Mouse (Mus musculus): ENCODE results near the gene Fam189b. TPM values are rescaled to one million over a fixed set of nuclear protein-coding genes. Genes with fewer than 3 reads are reported as not detected.
"Not testable (repeated sequence)": the region's sequence is repeated elsewhere in the genome, so short reads cannot be mapped to it uniquely, and the experiment has no call there.

Fam189b gene
- polyA plus RNA-seq, 1 experiment from 2014 or later: 2.8 TPM

GRCm38 (mm10) chr3:89156951-89157350, 26.0 kb upstream of the Fam189b start:
- no peak overlapping the region for H3K4me3 ChIP-seq (replicated peaks)
- H3K4me2 ChIP-seq: no peak overlapping the region
- H3K27ac ChIP-seq: no peak overlapping the region
- no peak for ATAC-seq (ENCODE audit: low read depth)
- H3K9me3 ChIP-seq (replicated peaks): no peaks in the 10 kb centered on the region
- no peaks in the 10 kb centered on the region for H3K36me3 ChIP-seq
- H3K27me3 ChIP-seq: peaks cover 49% of the 10 kb centered on the region
- peaks cover 30% of the 10 kb centered on the region for H3K4me1 ChIP-seq (replicated peaks)
- 65% methylated on average over 8 of the region's 8 CpGs for WGBS (ENCODE audit: insufficient replicate concordance)
- no peak for DNase-seq
- no peak overlapping the region for H3K9ac ChIP-seq

GRCm38 (mm10) chr3:89158651-89159050, 24.3 kb upstream of the Fam189b start:
- no peaks in the 10 kb centered on the region for H3K36me3 ChIP-seq
- H3K27me3 ChIP-seq: peaks cover 40% of the 10 kb centered on the region
- no peak overlapping the region for H3K9ac ChIP-seq
- no peak for ATAC-seq (ENCODE audit: low read depth)
- peaks cover 23% of the 10 kb centered on the region for H3K4me1 ChIP-seq (replicated peaks)
- 16% methylated on average over 7 of the region's 7 CpGs for WGBS (ENCODE audit: insufficient replicate concordance)
- no peaks in the 10 kb centered on the region for H3K9me3 ChIP-seq (replicated peaks)
- H3K4me3 ChIP-seq (replicated peaks): no peak overlapping the region
- DNase-seq: no peak
- 0 out of 2 replicates have a peak overlapping the region, but pooled peaks have one; percentile 99 for H3K4me2 ChIP-seq
- H3K27ac ChIP-seq: no peak overlapping the region

GRCm38 (mm10) chr3:89159211-89159610, 23.7 kb upstream of the Fam189b start:
- ATAC-seq (ENCODE audit: low read depth) (no peak; the same call in 1 of the 2 replicates), DNase-seq (peak; percentile 64)
- H3K27ac ChIP-seq: no peak overlapping the region
- peak overlapping the region; percentile 70 for H3K9ac ChIP-seq
- peaks cover 29% of the 10 kb centered on the region for H3K4me1 ChIP-seq (replicated peaks)
- H3K27me3 ChIP-seq: peaks cover 37% of the 10 kb centered on the region
- H3K4me3 ChIP-seq (replicated peaks): peak overlapping the region; percentile 68
- 1% methylated on average over 13 of the region's 13 CpGs for WGBS (ENCODE audit: insufficient replicate concordance)
- H3K9me3 ChIP-seq (replicated peaks): no peaks in the 10 kb centered on the region
- no peaks in the 10 kb centered on the region for H3K36me3 ChIP-seq
- H3K4me2 ChIP-seq: peak overlapping the region; percentile 99

GRCm38 (mm10) chr3:89159616-89160344, 23.2 kb upstream of the Fam189b start, which contains the start of gene Hcn3:
Hcn3 (minus strand) TSS chr3:89160196.
- under 1% methylated on average over 66 of the region's 66 CpGs for WGBS (ENCODE audit: insufficient replicate concordance)

GRCm38 (mm10) chr3:89161207-89161606, 21.7 kb upstream of the Fam189b start:
- H3K4me3 ChIP-seq (replicated peaks); DNase-seq; ATAC-seq (ENCODE audit: low read depth); H3K4me2 ChIP-seq; H3K9ac ChIP-seq; H3K36me3 ChIP-seq; H3K27ac ChIP-seq; H3K9me3 ChIP-seq (replicated peaks): not testable (repeated sequence)
- Histone ChIP-seq H3K27me3 (peaks cover 26% of the 10 kb centered on the region), H3K4me1 (replicated peaks) (peaks cover 41% of the 10 kb centered on the region)

More at GRCm38 (mm10) chr3:89159616-89160344, 23.2 kb upstream of the Fam189b start, which contains the start of gene Hcn3:
- Histone ChIP-seq H3K9ac (peak within 1 kb of the TSS; percentile 70), H3K4me2 (peak within 1 kb of the TSS; percentile 99), H3K9me3 (replicated peaks) (no peaks in the 10 kb centered on the region), H3K36me3 (no peaks in the 10 kb centered on the region), H3K27me3 (peaks cover 35% of the 10 kb centered on the region), H3K4me3 (replicated peaks) (peak within 1 kb of the TSS; percentile 68), H3K27ac (no peak within 1 kb of the TSS), H3K4me1 (replicated peaks) (peaks cover 31% of the 10 kb centered on the region)
- DNase-seq (peak; percentile 61), ATAC-seq (ENCODE audit: low read depth) (peak; percentile 35)

- no peak overlapping the region for H3K4me3 ChIP-seq (replicated peaks)
- no peak for ATAC-seq (ENCODE audit: low read depth)
- no peak for DNase-seq
- no peak overlapping the region for H3K4me2 ChIP-seq
- H3K36me3 ChIP-seq: peaks cover 6% of the 10 kb centered on the region
- no peak overlapping the region for H3K27ac ChIP-seq
- WGBS (ENCODE audit: insufficient replicate concordance): 75% methylated on average over 4 of the region's 4 CpGs
- no peak overlapping the region for H3K9ac ChIP-seq
- H3K27me3 ChIP-seq: peaks cover 26% of the 10 kb centered on the region
- H3K4me1 ChIP-seq (replicated peaks): peaks cover 47% of the 10 kb centered on the region
- no peaks in the 10 kb centered on the region for H3K9me3 ChIP-seq (replicated peaks)
Measured at GRCm38 (mm10) chr3:89161786-89162185, 21.2 kb upstream of the Fam189b start.

- no peak for ATAC-seq (ENCODE audit: low read depth)
- 57% methylated on average over 1 of the region's 1 CpGs for WGBS (ENCODE audit: insufficient replicate concordance)
- no peak for DNase-seq
Measured at GRCm38 (mm10) chr3:89163123-89163522, 19.8 kb upstream of the Fam189b start.

GRCm38 (mm10) chr3:89163643-89164245, 19.2 kb upstream of the Fam189b start:
- no peak for ATAC-seq (ENCODE audit: low read depth)
- peak overlapping the region; percentile 92 for H3K9ac ChIP-seq
- peak overlapping the region; percentile 81 for H3K4me2 ChIP-seq
- H3K36me3 ChIP-seq: peaks cover 25% of the 10 kb centered on the region
- peaks cover 12% of the 10 kb centered on the region for H3K27me3 ChIP-seq
- peak overlapping the region; percentile 96 for H3K27ac ChIP-seq
- peaks cover 49% of the 10 kb centered on the region for H3K4me1 ChIP-seq (replicated peaks)
- WGBS (ENCODE audit: insufficient replicate concordance): 59% methylated on average over 5 of the region's 5 CpGs
- H3K9me3 ChIP-seq (replicated peaks): no peaks in the 10 kb centered on the region
- DNase-seq: no peak
- H3K4me3 ChIP-seq (replicated peaks): peak overlapping the region; percentile 88

More at GRCm38 (mm10) chr3:89163123-89163522, 19.8 kb upstream of the Fam189b start:
- H3K9ac ChIP-seq: no peak overlapping the region
- H3K27me3 ChIP-seq: peaks cover 19% of the 10 kb centered on the region
- no peaks in the 10 kb centered on the region for H3K9me3 ChIP-seq (replicated peaks)
- H3K4me2 ChIP-seq: no peak overlapping the region
- peaks cover 18% of the 10 kb centered on the region for H3K36me3 ChIP-seq
- H3K27ac ChIP-seq: no peak overlapping the region
- peaks cover 51% of the 10 kb centered on the region for H3K4me1 ChIP-seq (replicated peaks)
- H3K4me3 ChIP-seq (replicated peaks): no peak overlapping the region

GRCm38 (mm10) chr3:89164506-89165267, 18.3 kb upstream of the Fam189b start, which contains the start of gene Clk2:
Clk2 (plus strand) TSS chr3:89164795.
- Histone ChIP-seq H3K9me3 (replicated peaks) (no peaks in the 10 kb centered on the region), H3K9ac (peak within 1 kb of the TSS; percentile 92), H3K4me2 (peak within 1 kb of the TSS; percentile 81), H3K27ac (peak within 1 kb of the TSS; percentile 96), H3K27me3 (peaks cover 3% of the 10 kb centered on the region), H3K36me3 (peaks cover 34% of the 10 kb centered on the region), H3K4me3 (replicated peaks) (peak within 1 kb of the TSS; percentile 88), H3K4me1 (replicated peaks) (peaks cover 40% of the 10 kb centered on the region)
- WGBS (ENCODE audit: insufficient replicate concordance): under 1% methylated on average over 79 of the region's 79 CpGs
- ATAC-seq (ENCODE audit: low read depth) (peak; percentile 97), DNase-seq (peak; percentile 95)

GRCm38 (mm10) chr3:89165268-89165870, 17.6 kb upstream of the Fam189b start:
- 16% methylated on average over 12 of the region's 12 CpGs for WGBS (ENCODE audit: insufficient replicate concordance)
- no peaks in the 10 kb centered on the region for H3K9me3 ChIP-seq (replicated peaks)
- peaks cover 41% of the 10 kb centered on the region for H3K36me3 ChIP-seq
- H3K27me3 ChIP-seq: no peaks in the 10 kb centered on the region
- H3K4me2 ChIP-seq: peak overlapping the region; percentile 81
- H3K9ac ChIP-seq: peak overlapping the region; percentile 92
- DNase-seq (no peak), ATAC-seq (ENCODE audit: low read depth) (no peak)
- peak overlapping the region; percentile 96 for H3K27ac ChIP-seq
- peaks cover 33% of the 10 kb centered on the region for H3K4me1 ChIP-seq (replicated peaks)
- peak overlapping the region; percentile 88 for H3K4me3 ChIP-seq (replicated peaks)

- WGBS (ENCODE audit: insufficient replicate concordance): 90% methylated on average over 19 of the region's 19 CpGs
- Histone ChIP-seq H3K27me3 (no peaks in the 10 kb centered on the region), H3K27ac (no peak overlapping the region), H3K36me3 (peaks cover 55% of the 10 kb centered on the region), H3K9ac (0 out of 2 replicates have a peak overlapping the region, but pooled peaks have one; percentile 92), H3K9me3 (replicated peaks) (no peaks in the 10 kb centered on the region), H3K4me2 (peak overlapping the region; percentile 81), H3K4me1 (replicated peaks) (peaks cover 31% of the 10 kb centered on the region), H3K4me3 (replicated peaks) (no peak overlapping the region)
- DNase-seq (no peak), ATAC-seq (ENCODE audit: low read depth) (no peak)
Measured at GRCm38 (mm10) chr3:89166945-89167344, 16.0 kb upstream of the Fam189b start.
